Mouse (Mus musculus) myocyte (in vitro differentiated cells): Measurements from ENCODE around the gene Psrc1.

Experiments used
- CEBPB ChIP-seq: IDR thresholded peaks from 2 replicates; pipeline ENCODE4 v1.6.1; 2011; ENCODE audit warnings: mild to moderate bottlenecking, moderate library complexity; ENCODE audit not compliant: poor library complexity, insufficient read depth, severe bottlenecking
- E2F4 ChIP-seq: IDR thresholded peaks from one replicate; pipeline ENCODE4 v1.6.1; 2011; ENCODE audit warnings: mild to moderate bottlenecking, control low read depth, moderate library complexity; ENCODE audit not compliant: insufficient read depth
- MAX ChIP-seq: IDR thresholded peaks from one replicate; pipeline ENCODE4 v1.6.1; 2011; ENCODE audit warnings: low read depth, mild to moderate bottlenecking, control low read depth
- MYOD1 ChIP-seq, 3 experiments: IDR thresholded peaks; one replicate each; pipeline ENCODE4 v1.6.1; 2011; ENCODE audit warnings: control low read depth in 2 of 3, low read depth in 2 of 3, mild to moderate bottlenecking in 2 of 3, moderate library complexity in 1 of 3; ENCODE audit not compliant: insufficient read length in 2 of 3, control insufficient read depth in 1 of 3
- POLR2A ChIP-seq: IDR thresholded peaks from one replicate; pipeline ENCODE4 v1.6.1; 2011; ENCODE audit warnings: low read depth, mild to moderate bottlenecking, control low read depth, moderate library complexity; ENCODE audit not compliant: insufficient read length
- POLR2AphosphoS2 ChIP-seq: IDR thresholded peaks from one replicate; pipeline ENCODE4 v1.6.1; 2011; ENCODE audit warnings: low read depth, control low read depth; ENCODE audit not compliant: insufficient read length
- REST ChIP-seq: IDR thresholded peaks from one replicate; pipeline ENCODE4 v1.6.1; 2011; ENCODE audit warnings: mild to moderate bottlenecking, control low read depth, moderate library complexity; ENCODE audit not compliant: insufficient read depth, insufficient read length
- SRF ChIP-seq: IDR thresholded peaks from one replicate; pipeline ENCODE4 v1.6.1; 2011; ENCODE audit warnings: low read depth; ENCODE audit not compliant: control insufficient read depth, insufficient read length
- TCF12 ChIP-seq: IDR thresholded peaks from one replicate; pipeline ENCODE4 v1.6.1; 2011; ENCODE audit warnings: mild to moderate bottlenecking, control low read depth; ENCODE audit not compliant: poor library complexity, insufficient read depth, severe bottlenecking
- TCF3 ChIP-seq: IDR thresholded peaks from one replicate; pipeline ENCODE4 v1.6.1; 2011; ENCODE audit warnings: low read depth, control low read depth; ENCODE audit not compliant: insufficient read length
- USF1 ChIP-seq: IDR thresholded peaks from one replicate; pipeline ENCODE4 v1.6.1; 2011; ENCODE audit warnings: low read depth, mild to moderate bottlenecking, control low read depth, moderate library complexity

GRCm38 (mm10) chr3:108435701-108436379 is 52.2 kb downstream of the Psrc1 start:
- TF ChIP-seq POLR2A = no peak
- TF ChIP-seq MYOD1 (IDR thresholded peaks at IDR 0.05; ENCODE audit: control insufficient read depth in 1 of 3, insufficient read length in 2 of 3, low read depth in 2 of 3) = no peak
- TF ChIP-seq POLR2AphosphoS2 = no peak
- no peak for TF ChIP-seq MAX
- no peak for TF ChIP-seq USF1
- TF ChIP-seq E2F4 = no peak
- TF ChIP-seq REST = no peak
- no peak for TF ChIP-seq CEBPB
- TF ChIP-seq TCF12 = no peak
- TF ChIP-seq TCF3 = no peak
- TF ChIP-seq SRF = no peak
